Mouse (Mus musculus): Measurements from ENCODE around the gene Lrrfip2. TPM values are rescaled to one million over a fixed set of nuclear protein-coding genes. Genes with fewer than 3 reads are reported as not detected.

The Lrrfip2 gene
- polyA plus RNA-seq, 1 experiment from 2014 or later: 41.9 TPM

DNA sequence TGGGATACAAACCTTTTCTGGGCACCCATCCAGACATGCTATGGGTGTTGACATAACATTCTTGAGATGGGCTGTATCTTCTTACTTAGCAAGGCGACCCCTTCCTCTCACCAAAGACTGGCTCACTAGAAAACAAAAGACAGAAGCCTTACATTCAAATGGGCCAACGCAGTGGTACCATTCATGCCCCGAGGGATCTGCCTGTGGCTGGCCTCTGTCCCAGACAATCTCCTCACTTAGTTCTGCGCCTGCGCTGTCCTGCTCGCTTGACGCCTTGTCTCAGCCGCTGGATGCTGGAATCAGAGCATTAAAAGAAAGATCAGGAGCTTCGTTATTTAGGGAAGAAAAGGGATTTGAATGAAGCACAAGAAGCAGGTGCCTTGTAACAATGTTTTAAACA, 24.7 kb upstream of the Lrrfip2 start:
- no peak for ATAC-seq (ENCODE audit: insufficient number of reproducible peaks, low FRiP score, low TSS enrichment, low read depth)
- WGBS: 54% methylated on average over 9 of the region's 9 CpGs
- no peak overlapping the region for H3K27ac ChIP-seq (replicated peaks)

DNA sequence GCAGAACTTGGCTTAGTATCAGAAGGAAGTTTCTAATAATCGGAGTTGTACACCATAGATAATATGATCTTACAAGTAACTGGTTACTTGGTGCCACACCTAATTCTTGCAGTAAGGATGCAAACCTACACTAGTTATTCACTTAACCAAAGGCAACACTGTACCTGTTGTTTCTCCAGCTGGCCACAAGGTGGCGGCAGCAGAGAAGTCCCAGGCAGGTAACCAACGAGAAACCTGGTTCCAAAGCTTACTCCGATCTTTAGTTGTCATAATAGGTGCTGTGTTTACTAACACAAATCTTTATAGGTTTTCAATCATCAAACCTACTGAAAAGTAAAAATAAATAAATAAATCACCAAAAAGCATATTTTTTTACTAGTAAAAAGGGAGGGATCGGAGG, 24.3 kb upstream of the Lrrfip2 start:
- Histone ChIP-seq H3K4me1 (peaks cover 8% of the 10 kb centered on the region), H3K9me3 (replicated peaks) (no peaks in the 10 kb centered on the region), H3K9ac (no peak overlapping the region), H3K27ac (replicated peaks) (no peak overlapping the region), H3K4me3 (replicated peaks) (no peak overlapping the region), H3K27me3 (no peaks in the 10 kb centered on the region), H3K4me2 (replicated peaks) (no peak overlapping the region), H3K36me3 (no peaks in the 10 kb centered on the region)
- WGBS: 25% methylated on average over 5 of the region's 5 CpGs
- no peak for ATAC-seq (ENCODE audit: insufficient number of reproducible peaks, low FRiP score, low TSS enrichment, low read depth)

More for the DNA sequence above, 24.7 kb upstream of the Lrrfip2 start:
- peaks cover 8% of the 10 kb centered on the region for H3K4me1 ChIP-seq
- H3K4me2 ChIP-seq (replicated peaks): no peak overlapping the region
- H3K9me3 ChIP-seq (replicated peaks): no peaks in the 10 kb centered on the region
- no peak overlapping the region for H3K9ac ChIP-seq
- no peaks in the 10 kb centered on the region for H3K27me3 ChIP-seq
- H3K36me3 ChIP-seq: no peaks in the 10 kb centered on the region
- no peak overlapping the region for H3K4me3 ChIP-seq (replicated peaks)

DNA sequence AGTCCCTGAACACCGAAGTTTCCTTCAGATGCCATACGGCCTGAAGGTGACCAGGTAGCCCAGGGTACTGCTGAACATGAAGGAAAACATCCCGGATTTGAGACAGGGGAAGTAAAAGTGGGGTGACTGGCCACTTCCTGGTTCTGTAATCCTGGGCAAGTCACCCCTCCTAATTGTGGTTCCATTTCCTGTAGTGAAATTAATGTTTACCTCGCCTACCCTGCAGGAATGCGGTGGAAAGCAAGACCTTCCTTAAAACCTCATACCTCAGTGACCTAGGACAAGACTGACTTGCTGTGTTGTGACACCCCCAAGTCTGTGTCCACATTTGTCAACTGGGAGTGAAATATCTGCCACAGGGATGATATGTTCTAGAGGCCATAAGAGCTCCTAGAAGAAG, 22.8 kb upstream of the Lrrfip2 start:
- no peak overlapping the region for H3K27ac ChIP-seq (replicated peaks)
- WGBS: 67% methylated on average over 5 of the region's 5 CpGs
- no peak overlapping the region for H3K9ac ChIP-seq
- no peak overlapping the region for H3K4me3 ChIP-seq (replicated peaks)
- H3K4me2 ChIP-seq (replicated peaks): no peak overlapping the region
- H3K4me1 ChIP-seq: no peaks in the 10 kb centered on the region
- ATAC-seq (ENCODE audit: insufficient number of reproducible peaks, low FRiP score, low TSS enrichment, low read depth): no peak
- no peaks in the 10 kb centered on the region for H3K36me3 ChIP-seq
- no peaks in the 10 kb centered on the region for H3K9me3 ChIP-seq (replicated peaks)
- no peaks in the 10 kb centered on the region for H3K27me3 ChIP-seq

DNA sequence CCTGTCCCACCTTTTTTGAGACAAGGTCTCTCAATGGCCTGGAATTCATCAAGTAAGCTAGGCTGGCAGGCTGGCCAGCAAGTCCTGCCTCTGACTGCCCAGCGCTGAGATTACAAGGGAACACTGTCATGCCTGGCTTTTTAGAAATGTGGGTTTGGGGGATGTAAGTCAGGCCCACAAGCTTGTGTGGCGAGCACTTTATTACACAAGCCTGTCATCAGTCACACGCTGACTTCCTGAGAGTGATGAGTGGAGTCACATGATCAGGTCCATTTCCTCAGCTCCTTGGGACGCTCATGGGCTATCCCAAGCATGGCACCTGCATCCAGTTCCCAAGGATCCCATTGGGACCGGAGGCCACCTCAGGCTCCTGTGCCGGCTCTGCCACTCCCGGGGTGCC, 21.7 kb upstream of the Lrrfip2 start:
- H3K27ac ChIP-seq (replicated peaks): no peak overlapping the region
- H3K9ac ChIP-seq: no peak overlapping the region
- H3K36me3 ChIP-seq: no peaks in the 10 kb centered on the region
- no peaks in the 10 kb centered on the region for H3K27me3 ChIP-seq
- 72% methylated on average over 7 of the region's 7 CpGs for WGBS
- H3K4me1 ChIP-seq: no peaks in the 10 kb centered on the region
- H3K9me3 ChIP-seq (replicated peaks): no peaks in the 10 kb centered on the region
- no peak overlapping the region for H3K4me2 ChIP-seq (replicated peaks)
- no peak for ATAC-seq (ENCODE audit: insufficient number of reproducible peaks, low FRiP score, low TSS enrichment, low read depth)
- no peak overlapping the region for H3K4me3 ChIP-seq (replicated peaks)

DNA sequence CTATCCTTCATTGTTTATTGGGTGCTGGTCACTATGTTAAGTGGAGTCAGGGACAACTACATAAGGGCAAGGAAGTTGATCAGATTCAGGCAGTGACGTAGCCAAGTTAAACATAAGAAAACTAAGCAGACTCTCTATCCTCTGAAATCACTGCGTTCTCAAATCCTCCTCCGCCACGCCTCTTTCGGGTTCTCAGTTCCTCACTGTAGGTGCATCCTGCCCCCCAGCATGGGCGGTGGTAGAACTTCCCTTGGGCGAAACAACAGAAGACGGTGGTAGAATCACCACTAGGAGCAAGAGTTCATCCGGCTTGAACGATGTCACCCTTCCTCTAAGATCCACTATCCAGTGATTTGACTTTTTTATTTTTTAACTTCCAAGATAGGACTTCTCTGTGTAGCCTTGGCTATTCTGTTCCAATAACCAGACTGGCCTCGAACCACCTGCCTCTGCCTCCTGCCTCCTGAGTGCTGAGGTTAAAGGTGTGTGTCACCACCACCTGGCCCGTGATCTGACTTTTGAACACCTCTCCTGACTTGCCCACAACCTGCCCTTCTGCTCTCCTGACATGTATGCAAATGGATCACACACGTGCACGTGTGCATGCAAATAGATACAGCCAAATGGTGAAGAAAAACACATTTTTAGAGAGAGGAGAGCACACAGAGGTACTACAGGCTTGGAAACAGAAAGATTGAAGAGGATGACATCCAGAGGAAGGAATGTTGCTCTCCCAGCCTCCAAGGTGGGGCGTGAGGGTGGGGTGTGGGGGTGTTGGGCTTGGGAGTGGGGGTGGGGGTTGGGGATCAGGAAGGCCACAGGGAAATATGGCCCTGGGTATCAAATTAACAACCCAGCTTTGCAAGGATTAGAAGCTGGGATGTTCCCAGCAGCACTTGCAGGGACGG, 20.7 kb upstream of the Lrrfip2 start:
- Histone ChIP-seq H3K36me3 (no peaks in the 10 kb centered on the region), H3K4me1 (no peaks in the 10 kb centered on the region)
- ATAC-seq (ENCODE audit: insufficient number of reproducible peaks, low FRiP score, low TSS enrichment, low read depth): no peak

DNA sequence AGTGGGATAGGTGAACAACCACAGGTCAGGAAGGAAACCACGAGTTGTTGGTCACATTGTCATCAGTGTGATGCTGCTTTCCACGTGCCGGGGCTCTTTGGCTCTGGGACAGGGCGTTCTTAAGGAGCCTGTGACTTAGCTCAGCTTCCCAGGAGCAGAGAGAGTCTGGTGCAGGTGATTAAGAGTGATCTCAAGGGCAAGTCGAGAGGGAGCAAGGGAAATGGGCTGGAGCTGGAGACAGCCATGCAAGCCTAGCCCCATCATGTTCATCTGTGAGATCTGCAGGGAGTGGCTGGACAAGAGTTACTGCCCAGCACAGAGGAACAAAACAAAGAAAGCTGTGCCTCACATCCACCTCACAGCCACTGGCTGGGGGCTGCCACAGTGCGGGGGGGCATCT, 19.8 kb upstream of the Lrrfip2 start:
- no peaks in the 10 kb centered on the region for H3K9me3 ChIP-seq (replicated peaks)
- H3K36me3 ChIP-seq: no peaks in the 10 kb centered on the region
- no peak overlapping the region for H3K9ac ChIP-seq
- no peak overlapping the region for H3K27ac ChIP-seq (replicated peaks)
- no peak overlapping the region for H3K4me3 ChIP-seq (replicated peaks)
- no peak for ATAC-seq (ENCODE audit: insufficient number of reproducible peaks, low FRiP score, low TSS enrichment, low read depth)
- no peak overlapping the region for H3K4me2 ChIP-seq (replicated peaks)
- 48% methylated on average over 6 of the region's 6 CpGs for WGBS
- H3K27me3 ChIP-seq: no peaks in the 10 kb centered on the region
- H3K4me1 ChIP-seq: no peaks in the 10 kb centered on the region

More for the DNA sequence above, 20.7 kb upstream of the Lrrfip2 start:
- Histone ChIP-seq H3K9ac (no peak overlapping the region), H3K27ac (replicated peaks) (no peak overlapping the region), H3K4me2 (replicated peaks) (no peak overlapping the region), H3K27me3 (no peaks in the 10 kb centered on the region), H3K9me3 (replicated peaks) (no peaks in the 10 kb centered on the region), H3K4me3 (replicated peaks) (no peak overlapping the region)
- WGBS: 69% methylated on average over 16 of the region's 16 CpGs

DNA sequence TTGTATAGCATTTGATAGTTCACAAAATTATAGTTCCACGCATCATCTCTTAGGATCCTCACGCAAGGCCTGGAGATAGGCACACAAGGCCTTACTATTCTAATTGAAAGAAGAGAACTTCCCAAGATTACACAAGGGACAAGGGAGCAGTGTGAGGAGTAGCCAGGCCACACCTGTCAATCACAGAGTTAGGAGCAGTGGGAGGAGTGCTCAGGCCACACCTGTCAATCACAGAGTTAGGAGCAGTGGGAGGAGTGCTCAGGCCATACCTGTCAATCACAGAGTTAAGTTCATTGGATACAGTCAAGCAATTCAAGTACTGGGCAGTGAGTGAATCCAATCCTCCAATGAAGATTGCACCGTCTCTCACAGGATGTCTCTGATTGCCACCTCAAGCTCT, 17.0 kb upstream of the Lrrfip2 start:
- Histone ChIP-seq H3K9me3 (replicated peaks) (no peaks in the 10 kb centered on the region), H3K27ac (replicated peaks) (no peak overlapping the region), H3K27me3 (no peaks in the 10 kb centered on the region), H3K9ac (no peak overlapping the region), H3K4me3 (replicated peaks) (no peak overlapping the region), H3K36me3 (no peaks in the 10 kb centered on the region), H3K4me2 (replicated peaks) (no peak overlapping the region), H3K4me1 (no peaks in the 10 kb centered on the region)
- no peak for ATAC-seq (ENCODE audit: insufficient number of reproducible peaks, low FRiP score, low TSS enrichment, low read depth)
- 77% methylated on average over 3 of the region's 3 CpGs for WGBS

DNA sequence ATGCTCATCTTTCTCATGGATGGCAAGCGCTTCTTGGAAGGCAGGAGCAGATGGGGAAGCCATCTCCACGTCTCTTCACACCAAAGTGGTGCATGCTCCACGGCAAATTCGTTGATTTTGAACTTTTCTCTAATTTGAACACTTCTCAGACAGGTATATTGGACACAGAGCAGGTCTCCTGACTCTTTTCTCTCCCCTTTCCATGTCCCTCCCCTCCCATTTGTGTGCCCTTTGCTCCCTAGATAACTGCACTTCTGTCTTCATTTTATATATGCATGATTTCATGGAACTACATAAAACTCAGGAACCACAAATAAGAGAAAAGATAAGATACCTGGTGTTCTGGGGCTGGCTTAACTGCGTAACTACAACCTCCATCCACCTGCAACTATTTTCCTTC, 14.1 kb upstream of the Lrrfip2 start:
- Histone ChIP-seq H3K9ac (no peak overlapping the region), H3K9me3 (replicated peaks) (no peaks in the 10 kb centered on the region), H3K4me3 (replicated peaks) (no peak overlapping the region), H3K27ac (replicated peaks) (no peak overlapping the region), H3K36me3 (no peaks in the 10 kb centered on the region), H3K27me3 (no peaks in the 10 kb centered on the region), H3K4me2 (replicated peaks) (no peak overlapping the region), H3K4me1 (no peaks in the 10 kb centered on the region)
- no peak for ATAC-seq (ENCODE audit: insufficient number of reproducible peaks, low FRiP score, low TSS enrichment, low read depth)
- 84% methylated on average over 5 of the region's 5 CpGs for WGBS

DNA sequence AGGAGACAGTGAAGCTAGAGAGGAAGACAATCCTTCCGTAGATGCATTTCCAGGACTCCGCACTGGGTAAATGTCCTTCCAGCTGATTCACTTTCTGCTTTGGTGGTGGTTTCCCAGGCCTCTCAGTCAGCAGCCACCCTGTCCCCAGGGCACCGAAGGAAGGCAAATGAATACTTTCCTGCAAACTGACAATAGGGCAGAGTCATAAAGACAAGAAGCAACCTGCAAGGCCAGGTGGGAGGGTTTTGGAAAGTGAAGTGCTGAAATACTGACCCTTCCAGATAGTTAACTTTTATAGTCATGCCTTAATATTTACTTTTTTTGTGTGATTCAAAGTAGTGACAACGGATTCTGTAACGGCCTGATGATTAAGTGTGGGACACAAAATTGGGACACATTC, 13.5 kb upstream of the Lrrfip2 start:
- H3K4me1 ChIP-seq: no peaks in the 10 kb centered on the region

DNA sequence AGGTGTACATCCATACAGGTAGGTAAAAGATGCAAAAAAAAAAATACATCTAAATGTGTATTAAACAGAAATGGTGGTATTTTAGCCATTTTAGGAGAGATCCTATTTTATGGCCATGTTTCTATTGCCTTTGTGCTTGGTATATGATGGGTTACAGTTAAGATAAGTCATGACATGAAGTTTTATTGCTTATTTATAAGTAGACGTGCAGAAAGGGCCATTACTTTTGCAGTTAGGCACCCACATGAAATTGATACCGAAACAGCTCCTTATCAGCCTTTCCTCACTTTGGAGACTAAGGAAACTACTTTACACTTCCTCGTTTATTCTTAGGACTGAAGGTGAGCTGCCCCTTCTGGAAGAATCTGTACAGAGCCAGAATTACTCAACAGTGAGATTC, 9.5 kb upstream of the Lrrfip2 start:
- H3K4me3 ChIP-seq (replicated peaks): no peak overlapping the region
- no peaks in the 10 kb centered on the region for H3K4me1 ChIP-seq
- WGBS: 74% methylated on average over 3 of the region's 3 CpGs
- no peak overlapping the region for H3K4me2 ChIP-seq (replicated peaks)
- no peaks in the 10 kb centered on the region for H3K36me3 ChIP-seq
- no peaks in the 10 kb centered on the region for H3K9me3 ChIP-seq (replicated peaks)
- H3K27me3 ChIP-seq: no peaks in the 10 kb centered on the region
- ATAC-seq (ENCODE audit: insufficient number of reproducible peaks, low FRiP score, low TSS enrichment, low read depth): no peak
- no peak overlapping the region for H3K9ac ChIP-seq
- H3K27ac ChIP-seq (replicated peaks): no peak overlapping the region

More for the DNA sequence above, 13.5 kb upstream of the Lrrfip2 start:
- no peak overlapping the region for H3K4me2 ChIP-seq (replicated peaks)
- no peaks in the 10 kb centered on the region for H3K9me3 ChIP-seq (replicated peaks)
- no peak for ATAC-seq (ENCODE audit: insufficient number of reproducible peaks, low FRiP score, low TSS enrichment, low read depth)
- H3K27ac ChIP-seq (replicated peaks): no peak overlapping the region
- no peaks in the 10 kb centered on the region for H3K36me3 ChIP-seq
- no peaks in the 10 kb centered on the region for H3K27me3 ChIP-seq
- no peak overlapping the region for H3K9ac ChIP-seq
- no peak overlapping the region for H3K4me3 ChIP-seq (replicated peaks)
- WGBS: 62% methylated on average over 5 of the region's 5 CpGs

DNA sequence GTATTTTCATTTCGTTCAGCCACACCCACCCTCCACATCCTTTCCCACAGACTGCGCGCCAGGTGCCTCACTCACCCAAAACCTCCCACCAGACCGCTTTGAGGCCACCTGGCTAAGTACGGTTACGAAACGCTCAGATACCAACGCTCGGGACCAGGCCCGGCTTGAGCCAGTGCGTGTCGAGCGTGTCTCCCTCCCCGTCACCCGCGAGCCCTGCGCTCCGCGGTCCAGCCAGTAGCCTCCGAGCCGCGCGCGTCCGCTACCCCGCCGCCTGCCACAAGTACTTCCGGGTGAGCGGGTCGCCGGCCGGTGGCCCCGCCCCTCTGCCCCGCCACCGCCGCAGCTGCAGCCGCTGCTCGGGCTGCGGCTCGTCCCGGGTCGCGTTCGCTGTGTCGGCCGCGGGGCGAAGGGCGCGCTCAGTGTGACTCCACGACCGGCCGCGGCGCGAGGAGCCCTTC, 431 bp downstream of the Lrrfip2 start:
- Histone ChIP-seq H3K4me2 (replicated peaks) (peak overlapping the region; percentile 75), H3K4me1 (peaks cover 23% of the 10 kb centered on the region), H3K27ac (replicated peaks) (peak overlapping the region; percentile 82), H3K4me3 (replicated peaks) (peak overlapping the region; percentile 97), H3K27me3 (no peaks in the 10 kb centered on the region), H3K9me3 (replicated peaks) (no peaks in the 10 kb centered on the region), H3K9ac (peak overlapping the region; percentile 79), H3K36me3 (no peaks in the 10 kb centered on the region)
- ATAC-seq (ENCODE audit: insufficient number of reproducible peaks, low FRiP score, low TSS enrichment, low read depth): peak; percentile 88
- WGBS: under 1% methylated on average over 55 of the region's 56 CpGs
